In genomic region chr17:46651755-46652547, GRCm38 (mm10) we compare ENCODE assay signal across 9 mouse cellular contexts. TPM values are rescaled to one million over a fixed set of nuclear protein-coding genes. Genes with fewer than 3 reads are reported as not detected.
DNase-seq lines count a peak whose midpoint lies in the region; ATAC-seq and TF ChIP-seq lines count a peak whose summit lies in the region.
"Had no signal": no experiment of that assay in that cellular context is flagged by ENCODE, and none has a peak within 500 bp of the region (broad histone marks: within the 10 kb centered on the region; RNA-seq: fewer than 3 reads in every experiment).

No protein-coding gene starts in this region.

- TF ChIP-seq POLR2A in heart, adult 2 months (IDR thresholded peaks at IDR 0.05; ENCODE audit: insufficient read depth, low read depth, low read length) = no peak
- no peak for TF ChIP-seq POLR2A in brain, embryonic 14.5 days (IDR thresholded peaks at IDR 0.05; ENCODE audit: borderline replicate concordance, extremely low read depth, insufficient read depth, insufficient read length, poor library complexity, severe bottlenecking)

- H3K79me2 ChIP-seq in heart, adult 2 months (replicated peaks; ENCODE audit: control insufficient read depth, insufficient read depth, low read length) = peaks cover 3% of the 10 kb centered on the region

- TF ChIP-seq EP300 in heart, adult 2 months (IDR thresholded peaks at IDR 0.05; ENCODE audit: insufficient read depth, low read depth, low read length) = no peak

- peaks cover 65% of the 10 kb centered on the region for H3K36me3 ChIP-seq in heart, embryonic 13.5 days
- no peaks in the 10 kb centered on the region for H3K36me3 ChIP-seq in heart, adult 2 months (ENCODE audit: control insufficient read depth, insufficient read depth, low read length)
- peaks cover 43% of the 10 kb centered on the region for H3K36me3 ChIP-seq in hindbrain, embryonic 12.5 days
- peaks cover 9% of the 10 kb centered on the region for H3K36me3 ChIP-seq in midbrain, embryonic 11.5 days (ENCODE audit: control insufficient read depth, insufficient read depth, low read length)

- no peaks in the 10 kb centered on the region for H3K27me3 ChIP-seq in heart, embryonic 13.5 days (replicated peaks)
- H3K27me3 ChIP-seq in heart, adult 2 months (ENCODE audit: control insufficient read depth, insufficient read depth, low read length) = no peaks in the 10 kb centered on the region
- no peaks in the 10 kb centered on the region for H3K27me3 ChIP-seq in hindbrain, embryonic 12.5 days
- no peaks in the 10 kb centered on the region for H3K27me3 ChIP-seq in midbrain, embryonic 11.5 days (ENCODE audit: control insufficient read depth, insufficient read depth, low read length)

- ATAC-seq in heart, embryonic 13.5 days (ENCODE audit: extremely low read depth, insufficient number of reproducible peaks, low FRiP score, low TSS enrichment) = no peak
- ATAC-seq in hindbrain, embryonic 12.5 days (ENCODE audit: low FRiP score) = no peak
- ATAC-seq in midbrain, embryonic 11.5 days (ENCODE audit: low FRiP score) = no peak
- no peak for ATAC-seq in megakaryocyte progenitor cell, adult 5-6 weeks (replicated peaks; ENCODE audit: poor library complexity)

- no peaks in the 10 kb centered on the region for H3K9me3 ChIP-seq in heart, embryonic 13.5 days
- H3K9me3 ChIP-seq in hindbrain, embryonic 12.5 days (replicated peaks) = no peaks in the 10 kb centered on the region
- no peaks in the 10 kb centered on the region for H3K9me3 ChIP-seq in midbrain, embryonic 11.5 days (ENCODE audit: control insufficient read depth, low read length)

- H3K9ac ChIP-seq in heart, embryonic 13.5 days = peak overlapping the region; percentile 97
- no peak overlapping the region for H3K9ac ChIP-seq in heart, adult 2 months (ENCODE audit: low read depth, low read length)
- peak overlapping the region; percentile 91 for H3K9ac ChIP-seq in hindbrain, embryonic 12.5 days
- H3K9ac ChIP-seq in midbrain, embryonic 11.5 days (ENCODE audit: low read length) = 0 out of 2 replicates have a peak overlapping the region, but pooled peaks have one; percentile 45

- intact Hi-C loops in heart, adult 2 months (cut with DNase I) = no loop called here

- H3K4me3 ChIP-seq in heart, embryonic 13.5 days = peak overlapping the region; percentile 80
- H3K4me3 ChIP-seq in heart, adult 2 months = no peak overlapping the region
- peak overlapping the region; percentile 67 for H3K4me3 ChIP-seq in hindbrain, embryonic 12.5 days
- peak overlapping the region; percentile 3; the same call in 1 of the 2 replicates for H3K4me3 ChIP-seq in midbrain, embryonic 11.5 days (ENCODE audit: low read depth, low read length)

- H3K4me1 ChIP-seq in heart, embryonic 13.5 days = peaks cover 46% of the 10 kb centered on the region
- peaks cover 10% of the 10 kb centered on the region for H3K4me1 ChIP-seq in heart, adult 2 months (ENCODE audit: control insufficient read depth, insufficient read depth, low read length)
- peaks cover 34% of the 10 kb centered on the region for H3K4me1 ChIP-seq in hindbrain, embryonic 12.5 days
- peaks cover 21% of the 10 kb centered on the region for H3K4me1 ChIP-seq in midbrain, embryonic 11.5 days (ENCODE audit: control insufficient read depth, insufficient read depth, low read length)

- DNase-seq in heart, adult 2 months = no peak
- peak; percentile 40 for DNase-seq in brain, embryonic 14.5 days (ENCODE audit: low read depth)
- DNase-seq in midbrain, embryonic 11.5 days (ENCODE audit: low spot score, missing footprints) = peak; percentile 75
- no peak for DNase-seq in thymus, postnatal 25 days
- DNase-seq in kidney, postnatal 25 days = no peak
- DNase-seq: kidney, adult 9 months had no signal

- peak overlapping the region; percentile 80 for H3K4me2 ChIP-seq in heart, embryonic 13.5 days
- peak overlapping the region; percentile 65 for H3K4me2 ChIP-seq in hindbrain, embryonic 12.5 days (replicated peaks)
- H3K4me2 ChIP-seq in midbrain, embryonic 11.5 days = peak overlapping the region; percentile 85

- 55% methylated on average over 20 of the region's 20 CpGs for WGBS in heart, embryonic 13.5 days
- WGBS in heart, adult 2 months = 48% methylated on average over 20 of the region's 20 CpGs
- 78% methylated on average over 20 of the region's 20 CpGs for WGBS in hindbrain, embryonic 12.5 days
- WGBS in midbrain, embryonic 11.5 days = 80% methylated on average over 20 of the region's 20 CpGs

- H3K27ac ChIP-seq in heart, embryonic 13.5 days (replicated peaks) = peak overlapping the region; percentile 98
- H3K27ac ChIP-seq in heart, adult 2 months = no peak overlapping the region; the same call in 1 of the 2 replicates
- no peak overlapping the region for H3K27ac ChIP-seq in hindbrain, embryonic 12.5 days
- H3K27ac ChIP-seq in midbrain, embryonic 11.5 days (ENCODE audit: low read depth, low read length) = no peak overlapping the region

- TF ChIP-seq CTCF in heart, adult 2 months (IDR thresholded peaks at IDR 0.05) = no peak
- no peak for TF ChIP-seq CTCF in brain, embryonic 14.5 days (IDR thresholded peaks at IDR 0.05; ENCODE audit: borderline replicate concordance, extremely low read depth, insufficient read depth, insufficient read length)

RNA-seq across cellular contexts. Expression of gene Cul7, which starts 1.8 kb away (rescaled TPM):
- polyA plus RNA-seq in heart, embryonic 13.5 days (2015; fragmentation: Nextera tagmentation; extraction: Ambion mirVana) = 41.1 and 41.4 TPM in 2 replicates
- 10 to 100 TPM; 16.8 to 18.4 TPM for total RNA-seq in heart, adult 2 months (2021)
- 23.4 and 24.7 TPM in 2 replicates for polyA plus RNA-seq in heart, adult 2 months (2012; rRNA removed)
- polyA plus RNA-seq in brain, embryonic 14.5 days (2012; rRNA removed) = 69.4 and 88.5 TPM in 2 replicates
- polyA plus RNA-seq in hindbrain, embryonic 12.5 days (2016; fragmentation: Nextera tagmentation; extraction: Ambion mirVana) = 52.1 and 53.0 TPM in 2 replicates
- 26.2 and 26.8 TPM in 2 replicates for polyA plus RNA-seq in midbrain, embryonic 11.5 days (2014; fragmentation: Nextera tagmentation; extraction: Ambion mirVana)
- total RNA-seq in megakaryocyte progenitor cell, adult 5-6 weeks (2015) = 7.3 and 7.6 TPM in 2 replicates
- 9.1 and 14.3 TPM in 2 replicates for total RNA-seq in megakaryocyte progenitor cell, adult 5-6 weeks (2017)

RNA-seq across cellular contexts. Expression of gene Mrpl2, which starts 5.9 kb away (rescaled TPM):
- polyA plus RNA-seq in heart, embryonic 13.5 days (2015; fragmentation: Nextera tagmentation; extraction: Ambion mirVana) = 98.0 and 111 TPM in 2 replicates
- 100 to 1,000 TPM; 112 to 132 TPM for total RNA-seq in heart, adult 2 months (2021)
- 71.5 and 87.8 TPM in 2 replicates for polyA plus RNA-seq in heart, adult 2 months (2012; rRNA removed)
- polyA plus RNA-seq in brain, embryonic 14.5 days (2012; rRNA removed) = 47.2 and 53.1 TPM in 2 replicates
- polyA plus RNA-seq in hindbrain, embryonic 12.5 days (2016; fragmentation: Nextera tagmentation; extraction: Ambion mirVana) = 79.7 and 88.2 TPM in 2 replicates
- 97.8 and 100 TPM in 2 replicates for polyA plus RNA-seq in midbrain, embryonic 11.5 days (2014; fragmentation: Nextera tagmentation; extraction: Ambion mirVana)
- 80.1 and 101 TPM in 2 replicates for total RNA-seq in megakaryocyte progenitor cell, adult 5-6 weeks (2015)
- 75.5 and 84.7 TPM in 2 replicates for total RNA-seq in megakaryocyte progenitor cell, adult 5-6 weeks (2017)

RNA-seq across cellular contexts. Expression of gene Klc4, which starts 6.1 kb away (rescaled TPM):
- polyA plus RNA-seq in heart, embryonic 13.5 days (2015; fragmentation: Nextera tagmentation; extraction: Ambion mirVana) = 18.6 and 20.5 TPM in 2 replicates
- 10 to 100 TPM; 23.5 to 25.7 TPM for total RNA-seq in heart, adult 2 months (2021)
- polyA plus RNA-seq in heart, adult 2 months (2012; rRNA removed) = 20.9 and 22.3 TPM in 2 replicates
- polyA plus RNA-seq in brain, embryonic 14.5 days (2012; rRNA removed) = 30.0 and 34.5 TPM in 2 replicates
- 37.8 and 40.0 TPM in 2 replicates for polyA plus RNA-seq in hindbrain, embryonic 12.5 days (2016; fragmentation: Nextera tagmentation; extraction: Ambion mirVana)
- 26.6 and 29.8 TPM in 2 replicates for polyA plus RNA-seq in midbrain, embryonic 11.5 days (2014; fragmentation: Nextera tagmentation; extraction: Ambion mirVana)
- total RNA-seq in megakaryocyte progenitor cell, adult 5-6 weeks (2015) = 1.9 and 2.9 TPM in 2 replicates
- total RNA-seq in megakaryocyte progenitor cell, adult 5-6 weeks (2017) = 7.5 and 9.5 TPM in 2 replicates

RNA-seq across cellular contexts. Expression of gene Rrp36, which starts 22.2 kb away (rescaled TPM):
- 37.6 and 40.3 TPM in 2 replicates for polyA plus RNA-seq in heart, embryonic 13.5 days (2015; fragmentation: Nextera tagmentation; extraction: Ambion mirVana)
- total RNA-seq in heart, adult 2 months (2021) = 10 to 100 TPM; 10.7 to 11.3 TPM
- polyA plus RNA-seq in heart, adult 2 months (2012; rRNA removed) = 19.4 and 24.3 TPM in 2 replicates
- polyA plus RNA-seq in brain, embryonic 14.5 days (2012; rRNA removed) = 36.7 and 37.2 TPM in 2 replicates
- 54.2 and 61.8 TPM in 2 replicates for polyA plus RNA-seq in hindbrain, embryonic 12.5 days (2016; fragmentation: Nextera tagmentation; extraction: Ambion mirVana)
- polyA plus RNA-seq in midbrain, embryonic 11.5 days (2014; fragmentation: Nextera tagmentation; extraction: Ambion mirVana) = 53.4 and 60.0 TPM in 2 replicates
- 12.4 and 13.6 TPM in 2 replicates for total RNA-seq in megakaryocyte progenitor cell, adult 5-6 weeks (2015)
- 70.4 and 89.7 TPM in 2 replicates for total RNA-seq in megakaryocyte progenitor cell, adult 5-6 weeks (2017)

RNA-seq across cellular contexts. Expression of gene Ptk7, which starts 22.6 kb away (rescaled TPM):
- polyA plus RNA-seq in heart, embryonic 13.5 days (2015; fragmentation: Nextera tagmentation; extraction: Ambion mirVana) = 49.3 and 52.6 TPM in 2 replicates
- total RNA-seq in heart, adult 2 months (2021) = 1 to 10 TPM; 2.6 TPM
- 2.8 and 3.1 TPM in 2 replicates for polyA plus RNA-seq in heart, adult 2 months (2012; rRNA removed)
- 22.9 and 38.7 TPM in 2 replicates for polyA plus RNA-seq in brain, embryonic 14.5 days (2012; rRNA removed)
- polyA plus RNA-seq in hindbrain, embryonic 12.5 days (2016; fragmentation: Nextera tagmentation; extraction: Ambion mirVana) = 80.9 and 81.9 TPM in 2 replicates
- polyA plus RNA-seq in midbrain, embryonic 11.5 days (2014; fragmentation: Nextera tagmentation; extraction: Ambion mirVana) = 16.7 and 19.5 TPM in 2 replicates
- total RNA-seq in megakaryocyte progenitor cell, adult 5-6 weeks (2015) = 1.4 and 2.0 TPM in 2 replicates
- total RNA-seq in megakaryocyte progenitor cell, adult 5-6 weeks (2017) = 3.0 and 3.6 TPM in 2 replicates

Comparison
In these comparisons a context has a peak if more than half of its experiments do, and no peak if none do; other contexts are left out.
1. DNase-seq: peak in brain, embryonic 14.5 days (single experiment) and midbrain, embryonic 11.5 days (single experiment); none in heart, adult 2 months (0 of 2), thymus, postnatal 25 days (single experiment) and kidney, postnatal 25 days (0 of 2).
2. Peak in every context shown above with its lines, with median percentiles within 50 percentile points of each other: H3K4me2 ChIP-seq.